Mouse (Mus musculus) lung, postnatal 0 days (tissue): ENCODE measurements at regions not wholly inside any gene's neighbourhood (a gene's known extent, or its start where the extent isn't known, plus 50 kb on each side); places are given as distances from the start of the nearest gene placed in this dataset. TPM values are rescaled to one million over a fixed set of nuclear protein-coding genes. Genes with fewer than 3 reads are reported as not detected.

ENCODE experiments used
- ATAC-seq: fragments of 200-750 bp; cut with Nextera tagmentation; 2 replicates; pipeline ENCODE4 v1.8.0; 2017; ENCODE audit warnings: moderate library complexity
- DNase-seq: peaks from one replicate; pipeline ENCODE4 v3.0.0-alpha.2; 2016; ENCODE audit warnings: low spot score
- H3K27ac ChIP-seq: fragments of 300-500 bp; sonication (generic); 2 replicates; pipeline ENCODE4 v1.5.1; 2014; ENCODE audit warnings: antibody characterized with exemption, mild to moderate bottlenecking, low read length, mixed read lengths
- H3K27me3 ChIP-seq: fragments of 300-500 bp; sonication (generic); replicated peaks from 2 replicates; pipeline ENCODE4 v1.6.1; 2014; ENCODE audit warnings: low read length, mixed read lengths; ENCODE audit not compliant: insufficient read depth
- H3K36me3 ChIP-seq: fragments of 300-500 bp; sonication (generic); 2 replicates; pipeline ENCODE4 v1.6.1; 2014; ENCODE audit warnings: low read length, mixed read lengths; ENCODE audit not compliant: insufficient read depth
- H3K4me1 ChIP-seq: fragments of 300-500 bp; sonication (generic); 2 replicates; pipeline ENCODE4 v1.6.1; 2014; ENCODE audit warnings: antibody characterized with exemption, low read depth, low read length, mixed read lengths; ENCODE audit not compliant: insufficient read depth
- H3K4me2 ChIP-seq: fragments of 300-500 bp; sonication (generic); replicated peaks from 2 replicates; pipeline ENCODE4 v1.6.1; 2014; ENCODE audit warnings: low read depth, mild to moderate bottlenecking, low read length, moderate library complexity, mixed read lengths
- H3K4me3 ChIP-seq: fragments of 300-500 bp; sonication (generic); 2 replicates; pipeline ENCODE4 v1.5.1; 2014; ENCODE audit warnings: low read depth, low read length
- H3K9ac ChIP-seq: fragments of 300-500 bp; sonication (generic); replicated peaks from 2 replicates; pipeline ENCODE4 v1.6.1; 2014; ENCODE audit warnings: low read depth, mild to moderate bottlenecking
- H3K9me3 ChIP-seq: fragments of 300-500 bp; sonication (generic); 2 replicates; pipeline ENCODE4 v1.6.1; 2016; ENCODE audit warnings: low read length, mixed read lengths
- CTCF ChIP-seq: IDR thresholded peaks from 2 replicates; pipeline ENCODE4 v1.5.1; 2016; ENCODE audit warnings: antibody characterized with exemption, mild to moderate bottlenecking
- EP300 ChIP-seq: IDR thresholded peaks from 2 replicates; pipeline ENCODE4 v1.6.1; 2016; ENCODE audit warnings: antibody characterized with exemption, mild to moderate bottlenecking, control low read depth
- WGBS: fragments of 180-500 bp; shearing (Covaris S2); extraction: QIAGEN DNeasy Blood & Tissue Kit; methylation state at CpG from one replicate; pipeline ENCODE4 v1.1.7; 2014; 5-methylcytosine and 5-hydroxymethylcytosine counted together
- microRNA-seq: library from miRNA; unstranded; fragments of <30 nt; microRNA quantifications from one replicate; pipeline ENCODE4, GENCODE M21; 2016

DNA sequence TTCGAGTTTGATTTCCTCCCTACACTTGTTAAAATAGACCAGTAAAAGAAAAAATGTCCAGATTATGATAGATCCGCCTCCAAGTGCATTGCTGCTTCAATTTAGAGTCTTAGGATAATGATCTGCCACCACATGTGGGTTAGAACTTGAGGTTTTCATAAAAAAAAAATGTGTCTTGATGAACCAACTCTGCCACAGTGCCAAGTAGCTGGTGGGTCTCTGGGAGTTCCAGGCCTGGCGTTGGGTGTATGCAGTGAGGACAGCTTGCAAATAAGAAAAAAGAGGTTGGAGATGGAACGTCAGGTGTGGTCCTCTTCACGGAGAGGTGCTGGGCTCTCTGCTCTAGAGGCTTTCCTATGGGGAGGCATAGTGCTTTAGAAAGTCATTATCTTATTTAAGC, 53.6 kb upstream of the Gm10320 start:
- Histone ChIP-seq H3K4me1 (no peaks in the 10 kb centered on the region), H3K9ac (no peak overlapping the region), H3K9me3 (no peaks in the 10 kb centered on the region), H3K4me3 (no peak overlapping the region), H3K27me3 (no peaks in the 10 kb centered on the region), H3K36me3 (no peaks in the 10 kb centered on the region), H3K4me2 (no peak overlapping the region), H3K27ac (no peak overlapping the region)
- 65% methylated on average over 5 of the region's 5 CpGs for WGBS
- DNase-seq (no peak), ATAC-seq (no peak)
- TF ChIP-seq EP300 (no peak), CTCF (no peak)

GRCm38 (mm10) chr13:98544051-98544450, 52.2 kb upstream of the Gm10320 start:
- WGBS: 90% methylated on average over 9 of the region's 10 CpGs
- Histone ChIP-seq H3K36me3 (no peaks in the 10 kb centered on the region), H3K27me3 (no peaks in the 10 kb centered on the region), H3K9me3 (no peaks in the 10 kb centered on the region), H3K4me2 (no peak overlapping the region), H3K4me1 (no peaks in the 10 kb centered on the region), H3K27ac (no peak overlapping the region), H3K9ac (no peak overlapping the region), H3K4me3 (no peak overlapping the region)
- TF ChIP-seq EP300: no peak
- no peak for DNase-seq
- ATAC-seq: no peak

Small RNA genes lying in the stretch of these regions (microRNA-seq; reads per million reads assigned to microRNA genes)
- not detected for gene Gm22698
